Mouse (Mus musculus) left cerebral cortex, postnatal 25 days (tissue): ENCODE data around the gene 5730507C01Rik. TPM values are rescaled to one million over a fixed set of nuclear protein-coding genes. Genes with fewer than 3 reads are reported as not detected.
"Not testable (repeated sequence)": the region's sequence is repeated elsewhere in the genome, so short reads cannot be mapped to it uniquely, and the experiment has no call there.

Experiments used
- DNase-seq, 2 experiments: peaks; one replicate each; pipeline ENCODE4 v3.0.0; 2022; ENCODE audit warnings: low spot score in 2 of 2, mixed read lengths in 1 of 2
- intact Hi-C: fragments of 180-260 bp; cut with DNase I; formaldehyde crosslinking; loops from one replicate; pipeline ENCODE4 v1.15.1; 2025
- total RNA-seq, 2 experiments: library from RNA; stranded (reverse); gene quantifications; 2 replicates each; pipeline ENCODE4 v1.2.3; 2021

The 5730507C01Rik gene
- under 1 TPM; 0.34 to 0.60 TPM for total RNA-seq

DNA sequence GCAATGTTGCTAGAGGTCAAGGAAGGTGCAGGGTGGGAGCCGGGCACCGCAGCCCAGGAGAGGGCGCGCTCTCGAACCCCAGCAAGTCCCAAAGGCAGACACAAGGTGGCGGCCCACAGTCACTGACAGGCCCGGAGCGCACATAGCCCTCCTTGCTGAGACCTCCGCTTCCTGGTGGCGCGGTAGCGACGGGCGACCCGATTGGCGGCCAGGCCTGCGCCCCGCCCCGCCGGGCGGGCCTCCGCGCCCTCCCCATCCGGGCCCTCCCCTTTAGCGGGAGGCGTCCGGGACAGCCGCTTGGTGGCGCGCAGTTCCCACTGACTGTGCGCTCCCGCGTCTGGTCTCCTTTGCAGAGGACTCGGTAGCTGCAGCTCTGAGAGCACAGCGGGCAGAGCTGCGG is at the start of gene 5730507C01Rik:
TSS of gene 5730507C01Rik (plus strand) at position 340 of the 400 bp plus-strand sequence.
- intact Hi-C loops = no loop called here
- peak; percentile 1 to 5 for DNase-seq

DNA sequence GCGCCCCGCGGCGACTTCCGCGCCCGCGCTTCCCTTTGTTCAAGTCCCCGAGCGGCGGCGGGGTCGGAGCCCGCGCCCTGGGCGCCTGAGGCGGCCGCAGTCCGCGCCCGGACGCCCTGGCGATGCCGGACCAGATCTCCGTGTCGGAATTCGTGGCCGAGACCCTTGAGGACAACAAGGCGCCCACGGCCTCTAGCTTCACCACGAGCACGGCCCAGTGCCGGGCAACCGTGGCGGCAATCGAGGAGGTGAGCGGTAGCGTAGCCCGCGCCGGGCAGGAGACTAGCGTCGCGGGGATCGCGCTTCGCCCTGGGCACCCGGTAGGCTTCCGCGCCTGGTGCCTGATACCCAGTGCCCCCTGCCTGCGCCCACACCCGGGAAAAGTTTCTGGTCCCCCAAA is 306 bp downstream of the 5730507C01Rik start:
- intact Hi-C loops, DNase-seq: not testable (repeated sequence)

DNA sequence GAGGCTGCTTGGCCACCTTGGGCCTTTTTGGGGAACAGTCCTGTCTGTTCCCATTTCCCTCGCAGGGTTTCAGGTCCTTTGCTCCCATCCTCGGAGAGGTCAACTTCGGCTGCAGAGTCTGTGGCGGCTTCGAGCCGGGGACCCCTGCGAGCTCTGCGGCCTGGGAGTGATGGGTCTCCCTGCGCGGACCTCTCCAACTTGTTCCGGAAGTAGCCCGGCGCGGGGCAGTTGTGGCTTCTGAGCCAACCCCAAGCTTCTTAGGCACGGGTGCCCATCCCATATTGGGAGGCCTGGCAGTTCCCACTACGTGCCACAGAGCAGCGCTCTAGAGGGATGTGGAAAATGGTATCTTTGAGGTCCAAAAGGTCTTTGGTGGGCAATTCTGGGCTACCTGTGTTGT is 767 bp downstream of the 5730507C01Rik start:
- intact Hi-C loops, DNase-seq: not testable (repeated sequence)
